Mouse (Mus musculus): Measurements from ENCODE around the gene Zfp446. TPM values are rescaled to one million over a fixed set of nuclear protein-coding genes. Genes with fewer than 3 reads are reported as not detected.

The Zfp446 gene
- total and polyA plus RNA-seq, 2 experiments from 2014 or later, result 8.2 to 13.0 TPM

DNA sequence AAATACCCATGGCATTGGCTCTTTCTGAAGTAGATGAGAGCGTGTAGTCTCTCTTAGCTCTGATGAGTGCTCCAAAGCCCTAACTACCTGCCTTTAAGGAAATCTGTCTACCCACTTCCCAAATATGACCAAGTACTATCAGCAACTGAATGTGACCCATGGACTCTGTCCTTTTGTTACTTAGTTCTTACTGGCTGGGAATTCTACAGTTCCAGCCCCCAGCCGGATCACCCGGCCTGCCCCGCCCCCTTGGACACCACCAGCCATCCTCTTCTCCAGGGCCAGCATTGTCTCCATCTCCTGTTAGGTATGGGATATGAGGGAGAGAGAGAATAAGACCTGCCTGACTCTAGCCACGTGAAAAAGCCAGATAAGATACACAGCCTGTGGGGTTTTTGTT lies 20.4 kb downstream of the Zfp446 start, which contains the start of gene Slc27a5:
TSS of gene Slc27a5 (minus strand) at position 140 of the 400 bp plus-strand sequence.
- Histone ChIP-seq H3K4me2 (ENCODE audit: low read depth) (no peak within 1 kb of the TSS), H3K4me1 (ENCODE audit: insufficient read depth) (no peaks in the 10 kb centered on the region), H3K4me3 (ENCODE audit: low read depth, low read length) (no peak within 1 kb of the TSS), H3K36me3 (ENCODE audit: insufficient read depth) (no peaks in the 10 kb centered on the region), H3K27ac (ENCODE audit: low read depth, low read length) (no peak within 1 kb of the TSS), H3K9ac (no peak within 1 kb of the TSS), H3K9me3 (ENCODE audit: low read length) (no peaks in the 10 kb centered on the region), H3K27me3 (ENCODE audit: insufficient read depth, low read length) (no peaks in the 10 kb centered on the region)
- TF ChIP-seq CTCF (IDR thresholded peaks at IDR 0.05; ENCODE audit: low read depth), result no peak
- ATAC-seq, result no peak
- WGBS, result 80% methylated on average over 5 of the region's 5 CpGs
- DNase-seq, result no peak

DNA sequence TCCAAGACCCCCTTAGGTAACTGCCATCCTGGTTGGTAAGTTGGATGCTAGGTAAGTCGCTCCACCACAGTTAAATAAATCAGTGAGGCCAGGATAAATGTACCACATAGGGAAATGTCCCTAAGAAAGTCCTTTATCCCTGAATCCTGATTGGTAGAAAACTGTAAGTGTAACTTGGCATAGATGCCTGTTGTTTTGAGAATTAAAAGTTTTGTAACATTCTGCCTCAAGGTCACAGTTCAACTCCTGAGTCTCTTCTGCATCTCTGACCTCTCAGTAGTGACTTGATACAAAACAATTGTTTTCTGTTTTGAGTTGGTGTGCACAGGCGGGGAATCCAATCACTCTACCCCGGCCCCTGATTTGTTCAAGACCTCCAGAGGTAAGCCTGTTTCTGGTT lies 21.2 kb downstream of the Zfp446 start, which contains the start of gene Trim28:
TSS of gene Trim28 (plus strand) at position 264 of the 400 bp plus-strand sequence.
- no peak within 1 kb of the TSS for H3K9ac ChIP-seq
- H3K4me2 ChIP-seq (ENCODE audit: low read depth), result no peak within 1 kb of the TSS
- WGBS, result 79% methylated on average over 3 of the region's 3 CpGs

DNA sequence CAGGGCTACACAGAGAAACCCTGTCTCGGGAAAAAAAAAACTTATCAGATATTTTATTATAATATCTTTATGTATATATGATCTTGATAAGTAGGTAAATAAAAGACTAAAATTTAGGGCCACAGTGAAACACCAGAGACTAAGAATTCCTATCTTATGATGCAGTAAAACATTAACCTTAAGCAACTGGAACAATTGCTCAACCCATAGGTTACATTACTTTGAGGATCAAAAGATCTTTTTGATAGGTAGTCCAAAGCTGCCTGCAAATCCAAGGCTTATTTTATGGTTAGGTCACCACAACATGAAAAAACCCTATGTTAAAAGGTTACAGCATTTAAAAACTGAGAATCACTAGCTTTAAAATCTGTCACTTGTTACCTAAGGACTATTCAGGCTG lies 23.9 kb downstream of the Zfp446 start:
- Histone ChIP-seq H3K4me3 (ENCODE audit: low read depth, low read length) (no peak overlapping the region), H3K4me2 (ENCODE audit: low read depth) (no peak overlapping the region), H3K4me1 (ENCODE audit: insufficient read depth) (no peaks in the 10 kb centered on the region), H3K27ac (ENCODE audit: low read depth, low read length) (no peak overlapping the region), H3K9ac (no peak overlapping the region), H3K27me3 (ENCODE audit: insufficient read depth, low read length) (no peaks in the 10 kb centered on the region), H3K9me3 (ENCODE audit: low read length) (no peaks in the 10 kb centered on the region), H3K36me3 (ENCODE audit: insufficient read depth) (peaks cover 22% of the 10 kb centered on the region)
- ATAC-seq (no peak), DNase-seq (no peak)
- TF ChIP-seq CTCF (IDR thresholded peaks at IDR 0.05; ENCODE audit: low read depth), result no peak
- 73% methylated on average over 1 of the region's 1 CpGs for WGBS

More for the DNA sequence above, 21.2 kb downstream of the Zfp446 start, which contains the start of gene Trim28:
- Histone ChIP-seq H3K27ac (ENCODE audit: low read depth, low read length) (no peak within 1 kb of the TSS), H3K4me1 (ENCODE audit: insufficient read depth) (no peaks in the 10 kb centered on the region), H3K27me3 (ENCODE audit: insufficient read depth, low read length) (no peaks in the 10 kb centered on the region), H3K36me3 (ENCODE audit: insufficient read depth) (peaks cover 1% of the 10 kb centered on the region; the same call in 1 of the 2 replicates), H3K9me3 (ENCODE audit: low read length) (no peaks in the 10 kb centered on the region), H3K4me3 (ENCODE audit: low read depth, low read length) (no peak within 1 kb of the TSS)
- no peak for DNase-seq
- no peak for ATAC-seq
- TF ChIP-seq CTCF (IDR thresholded peaks at IDR 0.05; ENCODE audit: low read depth), result no peak

DNA sequence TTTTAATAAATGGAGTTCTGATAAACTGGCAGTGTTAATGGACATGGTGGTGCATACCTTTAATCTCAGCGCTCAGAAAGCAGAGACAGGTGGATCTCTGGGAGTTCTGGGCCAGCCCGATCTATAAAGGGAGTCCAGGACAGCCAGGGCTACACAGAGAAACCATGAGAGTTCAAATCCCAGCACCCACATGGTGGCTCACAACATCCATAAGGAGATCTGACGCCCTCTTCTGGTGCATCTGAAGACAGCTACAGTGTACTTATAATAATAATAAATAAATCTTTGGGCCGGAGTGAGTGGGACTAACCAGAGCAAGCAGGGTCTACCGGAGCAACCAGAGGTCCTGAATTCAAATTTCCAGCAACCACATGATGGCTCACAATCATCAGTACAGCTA lies 25.7 kb downstream of the Zfp446 start:
- Histone ChIP-seq H3K4me2 (ENCODE audit: low read depth) (no peak overlapping the region), H3K9ac (no peak overlapping the region), H3K9me3 (ENCODE audit: low read length) (no peaks in the 10 kb centered on the region), H3K4me3 (ENCODE audit: low read depth, low read length) (no peak overlapping the region), H3K36me3 (ENCODE audit: insufficient read depth) (peaks cover 35% of the 10 kb centered on the region), H3K27me3 (ENCODE audit: insufficient read depth, low read length) (no peaks in the 10 kb centered on the region), H3K27ac (ENCODE audit: low read depth, low read length) (no peak overlapping the region), H3K4me1 (ENCODE audit: insufficient read depth) (no peaks in the 10 kb centered on the region)
- ATAC-seq (no peak), DNase-seq (no peak)
- no peak for TF ChIP-seq CTCF (IDR thresholded peaks at IDR 0.05; ENCODE audit: low read depth)
- 73% methylated on average over 5 of the region's 5 CpGs for WGBS

DNA sequence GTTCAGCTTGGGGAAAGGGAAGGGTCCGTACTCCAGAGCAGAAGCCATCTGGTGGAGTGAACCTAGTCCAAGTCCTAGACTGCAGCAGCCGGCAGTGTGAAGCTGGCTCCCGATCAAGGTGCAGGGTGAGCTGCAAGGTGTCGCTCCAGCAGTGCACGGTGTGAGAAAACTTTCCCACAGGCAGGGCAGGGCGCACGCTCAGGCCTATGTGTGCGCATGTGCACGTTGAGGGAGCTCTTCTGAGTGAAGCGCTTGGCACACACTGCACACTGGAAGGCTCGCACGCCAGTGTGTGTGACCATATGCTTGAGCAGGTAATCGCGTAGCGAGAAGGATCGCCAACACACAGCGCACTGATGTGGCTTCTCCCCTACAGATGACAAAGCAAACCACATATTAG lies 28.4 kb downstream of the Zfp446 start:
- DNase-seq (no peak), ATAC-seq (no peak)
- no peak for TF ChIP-seq CTCF (IDR thresholded peaks at IDR 0.05; ENCODE audit: low read depth)

DNA sequence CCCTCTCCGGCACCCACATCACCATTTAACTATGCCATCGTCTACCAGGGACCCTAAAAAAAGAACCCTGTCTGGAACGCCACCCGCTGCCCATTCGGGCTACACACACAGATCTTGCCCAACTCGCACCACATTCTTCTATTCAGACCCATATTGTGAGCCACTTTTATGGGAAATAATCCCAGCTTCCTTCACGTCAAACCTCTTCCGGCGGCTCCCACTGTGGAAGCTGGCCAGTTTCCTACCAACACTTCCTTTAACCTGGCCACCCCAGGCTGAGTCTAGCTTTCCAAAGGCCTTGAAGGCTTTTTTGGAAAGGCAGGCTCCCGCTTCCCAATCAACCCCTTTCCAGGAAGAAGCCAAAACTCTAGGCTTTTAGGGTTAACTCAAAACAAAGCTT lies 28.9 kb downstream of the Zfp446 start:
- DNase-seq, result no peak
- Histone ChIP-seq H3K4me3 (ENCODE audit: low read depth, low read length) (no peak overlapping the region), H3K4me1 (ENCODE audit: insufficient read depth) (0 out of 2 replicates have a peak, but pooled peaks cover 6% of the 10 kb centered on the region), H3K9ac (no peak overlapping the region), H3K4me2 (ENCODE audit: low read depth) (no peak overlapping the region), H3K27ac (ENCODE audit: low read depth, low read length) (no peak overlapping the region), H3K9me3 (ENCODE audit: low read length) (no peaks in the 10 kb centered on the region), H3K36me3 (ENCODE audit: insufficient read depth) (peaks cover 35% of the 10 kb centered on the region), H3K27me3 (ENCODE audit: insufficient read depth, low read length) (no peaks in the 10 kb centered on the region)
- no peak for TF ChIP-seq CTCF (IDR thresholded peaks at IDR 0.05; ENCODE audit: low read depth)
- WGBS, result 87% methylated on average over 10 of the region's 10 CpGs
- no peak for ATAC-seq

More for the DNA sequence above, 28.4 kb downstream of the Zfp446 start:
- H3K9ac ChIP-seq, result no peak overlapping the region
- peaks cover 35% of the 10 kb centered on the region for H3K36me3 ChIP-seq (ENCODE audit: insufficient read depth)
- H3K4me1 ChIP-seq (ENCODE audit: insufficient read depth), result 0 out of 2 replicates have a peak, but pooled peaks cover 6% of the 10 kb centered on the region
- no peak overlapping the region for H3K27ac ChIP-seq (ENCODE audit: low read depth, low read length)
- H3K4me2 ChIP-seq (ENCODE audit: low read depth), result no peak overlapping the region
- no peak overlapping the region for H3K4me3 ChIP-seq (ENCODE audit: low read depth, low read length)
- H3K27me3 ChIP-seq (ENCODE audit: insufficient read depth, low read length), result no peaks in the 10 kb centered on the region
- no peaks in the 10 kb centered on the region for H3K9me3 ChIP-seq (ENCODE audit: low read length)
- WGBS, result 81% methylated on average over 17 of the region's 17 CpGs

DNA sequence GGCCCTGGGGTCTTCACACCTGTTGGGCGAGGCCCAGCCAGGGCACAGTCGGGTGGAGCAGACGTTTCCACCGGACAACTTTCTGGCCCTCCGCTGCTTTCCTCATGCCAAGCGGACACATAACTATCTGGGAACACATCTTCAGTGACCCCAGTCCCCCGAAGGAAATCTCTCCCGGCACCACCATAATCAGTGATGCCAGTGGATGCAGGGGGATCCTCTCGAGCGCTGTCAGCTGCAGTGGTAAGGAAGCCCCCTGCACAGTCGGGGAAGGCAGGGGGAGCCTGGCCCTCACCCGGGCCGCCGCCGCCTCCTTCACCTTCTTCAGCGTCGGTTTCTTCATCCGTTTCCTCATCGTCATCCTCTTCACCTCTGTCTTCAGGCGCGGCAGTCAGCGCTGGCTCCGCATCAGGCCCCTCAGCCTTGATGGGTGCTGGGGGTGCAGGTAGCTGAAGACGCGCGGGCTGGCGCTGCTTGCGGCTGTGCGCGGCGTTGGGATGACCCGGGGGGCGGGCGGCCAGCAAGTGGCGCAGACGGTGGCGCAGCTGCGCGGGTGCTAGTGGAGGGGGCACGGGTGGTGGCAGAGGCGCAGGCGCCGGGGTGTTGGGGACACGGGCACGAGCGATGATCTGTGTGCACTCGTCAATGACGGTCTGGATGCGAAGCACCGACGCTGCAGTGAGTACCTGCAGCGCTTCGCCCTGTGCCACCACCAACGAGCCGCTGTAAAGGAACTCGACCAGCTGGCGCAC lies 29.9 kb downstream of the Zfp446 start:
- no peak overlapping the region for H3K27ac ChIP-seq (ENCODE audit: low read depth, low read length)
- 0 out of 2 replicates have a peak, but pooled peaks cover 6% of the 10 kb centered on the region for H3K4me1 ChIP-seq (ENCODE audit: insufficient read depth)
- ATAC-seq (no peak), DNase-seq (no peak)
- WGBS, result 51% methylated on average over 53 of the region's 57 CpGs
- no peak for TF ChIP-seq CTCF (IDR thresholded peaks at IDR 0.05; ENCODE audit: low read depth)
- no peaks in the 10 kb centered on the region for H3K27me3 ChIP-seq (ENCODE audit: insufficient read depth, low read length)
- H3K36me3 ChIP-seq (ENCODE audit: insufficient read depth), result peaks cover 35% of the 10 kb centered on the region
- H3K9me3 ChIP-seq (ENCODE audit: low read length), result no peaks in the 10 kb centered on the region
- 0 out of 2 replicates have a peak overlapping the region, but pooled peaks have one; percentile 18 for H3K9ac ChIP-seq
- H3K4me3 ChIP-seq (ENCODE audit: low read depth, low read length), result no peak overlapping the region
- no peak overlapping the region for H3K4me2 ChIP-seq (ENCODE audit: low read depth)

Data from forebrain, postnatal 0 days (tissue).